Mouse (Mus musculus) limb, embryonic 12.5 days (tissue): ENCODE measurements around the gene Nkap. TPM values are rescaled to one million over a fixed set of nuclear protein-coding genes. Genes with fewer than 3 reads are reported as not detected.

ENCODE experiments used
- polyA plus RNA-seq: library from polyadenylated mRNA; unstranded; fragments of >200 nt; fragmentation: Nextera tagmentation; extraction: Ambion mirVana; gene quantifications from 2 replicates; pipeline ENCODE4 v1.2.1, GENCODE M21; 2016

The Nkap gene
- polyA plus RNA-seq, 1 experiment from 2014 or later: 17.5 TPM

Other genes starting within 250 kb of the Nkap start
- gene Nkrf, start 223.9 kb upstream of the Nkap start, polyA plus RNA-seq: 1.2 and 1.4 TPM in 2 replicates
- gene Sept6, start 135.0 kb upstream of the Nkap start, polyA plus RNA-seq: 82.7 and 83.5 TPM in 2 replicates
- gene Sowahd, start 78.0 kb upstream of the Nkap start, polyA plus RNA-seq: not detected in 2 replicates
- gene Rpl39, start 41.4 kb upstream of the Nkap start, polyA plus RNA-seq: 532 and 542 TPM in 2 replicates
- 21.2 and 22.2 TPM in 2 replicates for gene Upf3b, start 16.5 kb upstream of the Nkap start, polyA plus RNA-seq
- gene Akap14, start 42.0 kb downstream of the Nkap start, polyA plus RNA-seq: not detected in 2 replicates
- gene Ndufa1, start 64.4 kb downstream of the Nkap start, polyA plus RNA-seq: 393 and 398 TPM in 2 replicates
- 13.0 and 14.4 TPM in 2 replicates for gene Rnf113a1, start 64.5 kb downstream of the Nkap start, polyA plus RNA-seq
- not detected in 2 replicates for gene Gm9, start 84.2 kb downstream of the Nkap start, polyA plus RNA-seq
- not detected in 2 replicates for gene Rhox1, start 95.5 kb downstream of the Nkap start, polyA plus RNA-seq
- gene Rhox2a, start 118.2 kb downstream of the Nkap start, polyA plus RNA-seq: not detected in 2 replicates
- not detected in 2 replicates for gene Rhox3a, start 123.1 kb downstream of the Nkap start, polyA plus RNA-seq
- gene Rhox4a, start 138.5 kb downstream of the Nkap start, polyA plus RNA-seq: not detected in 2 replicates